Mouse (Mus musculus): ENCODE data around the gene Mrgprb1. TPM values are rescaled to one million over a fixed set of nuclear protein-coding genes. Genes with fewer than 3 reads are reported as not detected.
"Not testable (repeated sequence)": the region's sequence is repeated elsewhere in the genome, so short reads cannot be mapped to it uniquely, and the experiment has no call there.

Mrgprb1 gene
- polyA plus RNA-seq (2016; fragmentation: Nextera tagmentation; extraction: Ambion mirVana) = not detected in 2 replicates

- no peak for DNase-seq (ENCODE audit: low spot score)
- Histone ChIP-seq H3K27ac (no peak within 1 kb of the TSS), H3K9me3 (replicated peaks) (peaks cover 5% of the 10 kb centered on the region; the same call in 1 of the 2 replicates), H3K4me1 (no peaks in the 10 kb centered on the region), H3K4me3 (no peak within 1 kb of the TSS), H3K27me3 (ENCODE audit: low read depth, poor library complexity, severe bottlenecking) (no peaks in the 10 kb centered on the region), H3K36me3 (no peaks in the 10 kb centered on the region)
- 86% methylated on average over 3 of the region's 3 CpGs for WGBS
Observed at GRCm38 (mm10) chr7:48456242-48456641, at the start of gene Mrgprb1. Gene Mrgprb1 (minus strand): TSS chr7:48456342.

- DNase-seq (ENCODE audit: low spot score) = no peak
- no peaks in the 10 kb centered on the region; the same call in 1 of the 2 replicates for H3K9me3 ChIP-seq (replicated peaks)
- H3K4me1 ChIP-seq = no peaks in the 10 kb centered on the region
Observed at GRCm38 (mm10) chr7:48499221-48499620, 43.1 kb upstream of the Mrgprb1 start, which contains the start of gene Mrgprx2. Gene Mrgprx2 (minus strand): TSS chr7:48499321.

GRCm38 (mm10) chr7:48436581-48436980, 19.6 kb downstream of the Mrgprb1 start:
- no peak for DNase-seq (ENCODE audit: low spot score)
- Histone ChIP-seq H3K36me3 (no peaks in the 10 kb centered on the region), H3K4me1 (no peaks in the 10 kb centered on the region), H3K9me3 (replicated peaks) (no peaks in the 10 kb centered on the region; the same call in 1 of the 2 replicates), H3K27me3 (ENCODE audit: low read depth, poor library complexity, severe bottlenecking) (no peaks in the 10 kb centered on the region), H3K27ac (no peak overlapping the region), H3K4me3 (no peak overlapping the region)
- 59% methylated on average over 3 of the region's 3 CpGs for WGBS

More at GRCm38 (mm10) chr7:48499221-48499620, 43.1 kb upstream of the Mrgprb1 start, which contains the start of gene Mrgprx2:
- no peak within 1 kb of the TSS for H3K4me3 ChIP-seq
- no peak within 1 kb of the TSS for H3K27ac ChIP-seq
- H3K27me3 ChIP-seq (ENCODE audit: low read depth, poor library complexity, severe bottlenecking) = no peaks in the 10 kb centered on the region
- H3K36me3 ChIP-seq = no peaks in the 10 kb centered on the region

GRCm38 (mm10) chr7:48435936-48436335, 20.2 kb downstream of the Mrgprb1 start:
- H3K36me3 ChIP-seq; H3K9me3 ChIP-seq (replicated peaks); DNase-seq (ENCODE audit: low spot score); H3K4me3 ChIP-seq; H3K27ac ChIP-seq; H3K4me1 ChIP-seq; H3K27me3 ChIP-seq (ENCODE audit: low read depth, poor library complexity, severe bottlenecking): not testable (repeated sequence)
- 81% methylated on average over 3 of the region's 3 CpGs for WGBS

Other genes with a start within 250 kb of the Mrgprb1 start
- not detected in 2 replicates for gene Mrgprb8, start 67.8 kb downstream of the Mrgprb1 start, polyA plus RNA-seq (2016; fragmentation: Nextera tagmentation; extraction: Ambion mirVana)
- gene Mrgprx2, start 43.0 kb upstream of the Mrgprb1 start, polyA plus RNA-seq (2016; fragmentation: Nextera tagmentation; extraction: Ambion mirVana) = not detected in 2 replicates
- gene Mrgprb2, start 101.7 kb upstream of the Mrgprb1 start, polyA plus RNA-seq (2016; fragmentation: Nextera tagmentation; extraction: Ambion mirVana) = not detected in 2 replicates
- not detected in 2 replicates for gene Mrgprb3, start 187.5 kb upstream of the Mrgprb1 start, polyA plus RNA-seq (2016; fragmentation: Nextera tagmentation; extraction: Ambion mirVana)

All from limb, embryonic 10.5 days (tissue).